Mouse (Mus musculus): ENCODE data around the gene 4930453N24Rik.

DNA sequence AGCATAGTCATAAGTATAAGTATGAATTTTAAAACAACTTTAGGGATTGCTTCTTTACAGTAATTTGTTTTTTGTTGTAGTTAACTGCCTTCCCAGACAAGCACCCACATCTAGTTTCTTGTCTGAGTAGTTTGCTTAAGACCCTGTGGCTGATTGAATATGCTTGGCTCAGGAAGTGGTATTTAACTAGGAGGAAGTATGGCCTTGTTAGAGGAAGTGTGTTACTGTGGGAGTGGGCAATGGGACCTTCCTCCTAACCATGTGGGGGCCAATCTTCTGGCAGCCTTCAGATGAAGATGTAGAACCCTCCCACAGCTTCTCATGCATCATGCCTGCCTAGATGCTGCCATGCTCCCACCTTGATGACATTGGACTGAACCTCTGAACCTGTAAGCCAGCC is 30.7 kb upstream of the 4930453N24Rik start:
- TF ChIP-seq EP300 (IDR thresholded peaks at IDR 0.05; ENCODE audit: low read depth) = no peak
- TF ChIP-seq CTCF (IDR thresholded peaks at IDR 0.05; ENCODE audit: low read depth) = no peak
